Mouse (Mus musculus): ENCODE data around the gene Selplg.
"Not testable (repeated sequence)": the region's sequence is repeated elsewhere in the genome, so short reads cannot be mapped to it uniquely, and the experiment has no call there.

Selplg gene

GRCm38 (mm10) chr5:113826619-113827018 is 5.8 kb downstream of the Selplg start:
- no peak for DNase-seq (ENCODE audit: low spot score in 2 of 2)

- no peak for DNase-seq (ENCODE audit: low spot score in 2 of 2)
Measured at GRCm38 (mm10) chr5:113825558-113825957, 6.9 kb downstream of the Selplg start.

- no peak for DNase-seq (ENCODE audit: low spot score in 2 of 2)
Measured at GRCm38 (mm10) chr5:113824228-113824627, 8.2 kb downstream of the Selplg start.

GRCm38 (mm10) chr5:113818572-113818971 is 13.9 kb downstream of the Selplg start:
- DNase-seq (ENCODE audit: low spot score in 2 of 2): no peak

GRCm38 (mm10) chr5:113815638-113816152 is 16.7 kb downstream of the Selplg start:
- DNase-seq (ENCODE audit: low spot score in 2 of 2): peak; percentile 63 to 68

- DNase-seq (ENCODE audit: low spot score in 2 of 2): no peak
Measured at GRCm38 (mm10) chr5:113815041-113815389, 17.4 kb downstream of the Selplg start.

- no peak for DNase-seq (ENCODE audit: low spot score in 2 of 2)
Measured at GRCm38 (mm10) chr5:113814111-113815040, 18.1 kb downstream of the Selplg start.

- DNase-seq (ENCODE audit: low spot score in 2 of 2): no peak
Measured at GRCm38 (mm10) chr5:113813608-113814007, 18.8 kb downstream of the Selplg start.

GRCm38 (mm10) chr5:113812638-113813037 is 19.8 kb downstream of the Selplg start:
- DNase-seq (ENCODE audit: low spot score in 2 of 2): no peak

- not testable (repeated sequence) for DNase-seq (ENCODE audit: low spot score in 2 of 2)
Measured at GRCm38 (mm10) chr5:113811824-113812420, 20.5 kb downstream of the Selplg start.

GRCm38 (mm10) chr5:113810111-113810510 is 22.3 kb downstream of the Selplg start:
- no peak for DNase-seq (ENCODE audit: low spot score in 2 of 2)

GRCm38 (mm10) chr5:113808177-113808576 is 24.3 kb downstream of the Selplg start:
- DNase-seq (ENCODE audit: low spot score in 2 of 2): no peak

- no peak for DNase-seq (ENCODE audit: low spot score in 2 of 2)
Measured at GRCm38 (mm10) chr5:113807712-113808111, 24.7 kb downstream of the Selplg start.

GRCm38 (mm10) chr5:113806414-113806813 is 26.0 kb downstream of the Selplg start:
- DNase-seq (ENCODE audit: low spot score in 2 of 2): no peak

- DNase-seq (ENCODE audit: low spot score in 2 of 2): no peak
Measured at GRCm38 (mm10) chr5:113805301-113805700, 27.1 kb downstream of the Selplg start.

GRCm38 (mm10) chr5:113804395-113804966 is 28.0 kb downstream of the Selplg start:
- no peak for DNase-seq (ENCODE audit: low spot score in 2 of 2)

- DNase-seq (ENCODE audit: low spot score in 2 of 2): peak in 1 of 2 experiments; percentile 36
Measured at GRCm38 (mm10) chr5:113800280-113800679, 32.2 kb downstream of the Selplg start, which contains the start of gene Tmem119. Gene Tmem119, minus strand, starts transcription at chr5:113800516.

GRCm38 (mm10) chr5:113799691-113800090 is 32.8 kb downstream of the Selplg start:
- DNase-seq (ENCODE audit: low spot score in 2 of 2): no peak

- no peak for DNase-seq (ENCODE audit: low spot score in 2 of 2)
Measured at GRCm38 (mm10) chr5:113798525-113798924, 33.9 kb downstream of the Selplg start.

- no peak for DNase-seq (ENCODE audit: low spot score in 2 of 2)
Measured at GRCm38 (mm10) chr5:113797149-113797882, 35.1 kb downstream of the Selplg start.

- no peak for DNase-seq (ENCODE audit: low spot score in 2 of 2)
Measured at GRCm38 (mm10) chr5:113796401-113797148, 35.9 kb downstream of the Selplg start.

All from cerebellum, postnatal 4 days (tissue).